Mouse (Mus musculus) B cell, adult 2 months (primary cell): Measurements from ENCODE around the gene Zbed6.
"Not testable (repeated sequence)": the region's sequence is repeated elsewhere in the genome, so short reads cannot be mapped to it uniquely, and the experiment has no call there.

Experiments used
- DNase-seq, 2 experiments: peaks; one replicate each; pipeline ENCODE4 v3.0.0; 2022

Zbed6 gene

GRCm38 (mm10) chr1:133660466-133661202 is at the start of gene Zbed6:
Zbed6 (minus strand) TSS chr1:133660885.
- peak; percentile 32 to 46 for DNase-seq

- no peak for DNase-seq
These were observed 48.6 kb upstream of the Zbed6 start for GRCm38 (mm10) chr1:133709292-133709691.

GRCm38 (mm10) chr1:133701824-133702223 is 41.1 kb upstream of the Zbed6 start:
- peak; percentile 45 to 58 for DNase-seq

GRCm38 (mm10) chr1:133697935-133698620 is 37.4 kb upstream of the Zbed6 start:
- DNase-seq, result peak; percentile 39 to 52

GRCm38 (mm10) chr1:133695901-133696300 is 35.2 kb upstream of the Zbed6 start:
- DNase-seq, result no peak

GRCm38 (mm10) chr1:133694876-133695275 is 34.2 kb upstream of the Zbed6 start:
- peak; percentile 79 to 85 for DNase-seq

GRCm38 (mm10) chr1:133694301-133694700 is 33.6 kb upstream of the Zbed6 start:
- DNase-seq, result no peak

GRCm38 (mm10) chr1:133693536-133694114 is 32.9 kb upstream of the Zbed6 start:
- DNase-seq, result no peak

GRCm38 (mm10) chr1:133692195-133692594 is 31.5 kb upstream of the Zbed6 start:
- DNase-seq, result no peak

GRCm38 (mm10) chr1:133691046-133691445 is 30.4 kb upstream of the Zbed6 start:
- no peak for DNase-seq

GRCm38 (mm10) chr1:133689897-133690296 is 29.2 kb upstream of the Zbed6 start, which contains the start of gene Lax1:
Lax1 (minus strand) TSS chr1:133690108.
- peak; percentile 76 to 77 for DNase-seq

GRCm38 (mm10) chr1:133688301-133688700 is 27.6 kb upstream of the Zbed6 start:
- no peak for DNase-seq

- DNase-seq, result no peak
These were observed 25.2 kb upstream of the Zbed6 start for GRCm38 (mm10) chr1:133685749-133686519.

- DNase-seq, result no peak
These were observed 11.1 kb upstream of the Zbed6 start for GRCm38 (mm10) chr1:133671801-133672200.

GRCm38 (mm10) chr1:133671266-133671665 is 10.6 kb upstream of the Zbed6 start:
- DNase-seq, result no peak

- DNase-seq, result no peak
These were observed 10.1 kb upstream of the Zbed6 start for GRCm38 (mm10) chr1:133670776-133671175.

- DNase-seq, result no peak
These were observed 9.5 kb upstream of the Zbed6 start for GRCm38 (mm10) chr1:133670190-133670589.

- no peak for DNase-seq
These were observed 7.9 kb upstream of the Zbed6 start for GRCm38 (mm10) chr1:133668618-133669017.

GRCm38 (mm10) chr1:133667721-133668120 is 7.0 kb upstream of the Zbed6 start:
- no peak for DNase-seq

GRCm38 (mm10) chr1:133665713-133666112 is 5.0 kb upstream of the Zbed6 start:
- not testable (repeated sequence) for DNase-seq

GRCm38 (mm10) chr1:133664203-133664970 is 3.7 kb upstream of the Zbed6 start:
- DNase-seq, result no peak

GRCm38 (mm10) chr1:133663427-133663826 is 2.7 kb upstream of the Zbed6 start:
- no peak for DNase-seq
